Mouse (Mus musculus) left cerebral cortex, adult 11 months (tissue): ENCODE results near the gene Tmem235.
A peak's percentile ranks its signal among the peaks of the same experiment; 100 is the strongest.
"Not testable (repeated sequence)": the region's sequence is repeated elsewhere in the genome, so short reads cannot be mapped to it uniquely, and the experiment has no call there.

ENCODE experiments used
- DNase-seq: peaks from one replicate; pipeline ENCODE4 v3.0.0; 2022; ENCODE audit warnings: low spot score

The Tmem235 gene

GRCm38 (mm10) chr11:117860601-117861000 is at the start of gene Tmem235:
Gene Tmem235, plus strand, starts transcription at chr11:117860752.
- DNase-seq = no peak

- DNase-seq = no peak
Observed at GRCm38 (mm10) chr11:117813867-117814266, 46.7 kb upstream of the Tmem235 start.

GRCm38 (mm10) chr11:117814704-117815366 is 45.7 kb upstream of the Tmem235 start:
- DNase-seq = no peak

DNA sequence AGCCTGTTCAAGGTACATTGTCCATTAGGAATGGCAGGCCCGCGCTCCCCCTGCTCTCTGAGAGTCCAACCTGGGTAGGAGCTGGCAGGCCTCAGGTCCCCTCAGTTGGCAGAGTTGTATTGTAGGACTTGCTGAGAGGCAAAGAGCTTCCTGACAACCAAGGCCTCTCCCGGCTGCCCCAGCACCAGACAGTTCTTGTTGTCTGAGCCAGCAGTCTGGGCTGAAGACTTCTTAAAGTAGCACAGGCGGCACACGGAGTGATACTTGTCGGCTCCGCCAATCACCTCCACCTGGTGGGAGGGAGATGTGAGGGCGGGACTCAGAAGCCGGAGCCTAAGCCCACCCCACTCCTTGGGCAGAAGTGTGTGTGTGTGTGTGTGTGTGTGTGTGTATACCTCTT is 44.7 kb upstream of the Tmem235 start:
- DNase-seq = not testable (repeated sequence)

- no peak for DNase-seq
Observed at GRCm38 (mm10) chr11:117816389-117816996, 44.1 kb upstream of the Tmem235 start.

- DNase-seq = no peak
Observed at GRCm38 (mm10) chr11:117819095-117819494, 41.5 kb upstream of the Tmem235 start.

DNA sequence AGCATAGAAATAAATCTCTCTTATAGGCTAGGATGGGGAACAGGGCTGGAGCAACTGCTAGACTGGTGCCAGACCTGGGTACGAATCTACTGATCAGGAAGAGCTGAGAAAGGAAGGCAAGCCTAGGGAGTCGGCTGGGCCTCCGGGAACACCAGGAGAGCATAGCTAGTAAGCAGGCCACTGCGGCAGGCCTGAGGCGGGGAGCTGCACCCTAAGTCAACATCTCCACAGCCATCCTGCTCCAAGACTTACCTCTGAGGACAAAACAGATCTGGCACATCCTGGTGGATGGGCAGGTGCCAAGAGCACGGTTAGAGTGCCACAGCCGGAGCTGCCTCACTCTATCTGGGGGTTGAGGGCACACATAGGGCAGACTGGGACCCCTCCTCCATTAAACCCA is 40.4 kb upstream of the Tmem235 start:
- DNase-seq = no peak

DNA sequence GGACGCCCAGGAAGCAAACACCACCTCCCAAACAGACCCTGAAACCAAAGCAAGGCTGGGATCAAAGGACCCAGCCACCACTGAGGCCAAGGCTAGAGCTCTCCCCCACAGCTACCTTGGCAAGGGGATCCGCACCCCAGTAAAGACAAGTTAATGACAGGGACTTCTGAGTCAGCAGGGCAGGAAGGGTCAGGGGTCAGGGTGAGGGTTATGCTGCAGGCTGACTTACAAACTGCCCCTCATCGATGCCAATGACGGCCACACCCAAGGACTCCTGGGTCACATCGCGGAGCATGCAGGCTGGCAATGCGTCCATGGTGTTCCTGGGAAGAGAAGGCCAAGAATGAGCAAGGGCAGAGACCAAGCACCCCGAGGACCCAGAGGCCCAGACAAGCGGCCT is 38.7 kb upstream of the Tmem235 start:
- no peak for DNase-seq

GRCm38 (mm10) chr11:117822728-117823241 is 37.8 kb upstream of the Tmem235 start:
- no peak for DNase-seq

- DNase-seq = no peak
Observed at GRCm38 (mm10) chr11:117823411-117823810, 37.1 kb upstream of the Tmem235 start.

- DNase-seq = peak; percentile 47
Observed at GRCm38 (mm10) chr11:117824060-117824969, 36.2 kb upstream of the Tmem235 start.

- DNase-seq = no peak
Observed at GRCm38 (mm10) chr11:117825333-117826101, 35.0 kb upstream of the Tmem235 start, which contains the start of the genes Afmid and Tk1. Gene Afmid, plus strand, starts transcription at chr11:117825924. Gene Tk1, minus strand, starts transcription at chr11:117826092.

DNA sequence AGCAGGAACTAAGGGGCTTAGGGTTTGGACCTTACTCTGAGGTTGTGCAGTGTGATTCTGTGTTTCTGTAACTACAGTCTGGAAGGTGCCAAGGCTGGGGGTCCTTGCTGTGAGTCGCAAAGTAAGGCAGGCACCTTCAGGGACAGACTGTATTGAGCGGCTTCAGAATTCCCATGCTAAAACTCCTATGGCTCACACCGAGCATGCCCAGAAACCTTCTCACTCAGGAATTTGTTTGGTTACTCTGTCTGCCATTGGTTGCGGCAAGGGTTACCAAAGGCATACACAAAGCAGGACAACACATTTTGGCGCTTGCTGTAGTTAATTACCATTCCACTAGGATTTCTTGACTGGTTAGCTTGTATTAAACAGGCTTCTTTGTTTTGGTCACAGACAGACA is 34.4 kb upstream of the Tmem235 start:
- DNase-seq = no peak

DNA sequence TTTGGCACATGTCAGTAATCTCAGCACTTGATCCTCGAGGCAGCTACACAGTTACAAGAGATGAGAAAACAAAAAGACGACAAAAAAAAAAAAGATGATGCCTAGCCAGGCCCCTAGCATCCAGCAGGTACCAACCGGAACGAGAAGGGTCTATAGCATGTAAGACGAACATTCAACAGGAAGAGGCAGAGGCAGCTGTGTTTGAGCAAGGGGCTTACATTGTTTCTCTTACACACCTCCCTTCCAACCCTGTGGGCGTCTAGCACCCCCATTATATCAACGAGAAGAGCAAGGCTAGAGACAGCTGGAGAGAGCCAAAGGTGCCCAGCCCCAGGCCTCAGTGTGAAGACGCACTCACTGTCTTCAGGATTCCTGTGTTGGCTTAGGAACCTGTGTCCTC is 33.6 kb upstream of the Tmem235 start:
- DNase-seq = no peak

DNA sequence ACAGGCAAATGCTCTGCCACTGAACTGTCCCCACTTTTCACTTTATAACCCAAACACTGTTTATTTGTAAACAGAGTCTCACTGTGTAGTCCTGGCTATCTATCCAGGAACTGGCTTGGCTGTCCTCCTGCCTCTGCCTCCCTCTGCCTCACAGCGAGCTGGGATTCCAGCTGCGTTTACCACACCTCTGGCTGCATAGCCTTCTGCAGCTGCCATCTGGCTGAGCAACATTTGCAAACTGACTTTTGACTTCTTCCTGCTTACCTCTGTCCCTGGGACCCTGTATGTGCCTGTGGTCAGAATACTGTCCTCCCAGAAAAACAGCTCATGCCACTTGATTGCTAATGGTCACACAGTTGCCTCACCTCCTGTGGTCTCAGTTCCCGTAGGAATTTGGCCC is 33.2 kb upstream of the Tmem235 start:
- no peak for DNase-seq

GRCm38 (mm10) chr11:117828149-117828887 is 32.2 kb upstream of the Tmem235 start:
- DNase-seq = no peak

DNA sequence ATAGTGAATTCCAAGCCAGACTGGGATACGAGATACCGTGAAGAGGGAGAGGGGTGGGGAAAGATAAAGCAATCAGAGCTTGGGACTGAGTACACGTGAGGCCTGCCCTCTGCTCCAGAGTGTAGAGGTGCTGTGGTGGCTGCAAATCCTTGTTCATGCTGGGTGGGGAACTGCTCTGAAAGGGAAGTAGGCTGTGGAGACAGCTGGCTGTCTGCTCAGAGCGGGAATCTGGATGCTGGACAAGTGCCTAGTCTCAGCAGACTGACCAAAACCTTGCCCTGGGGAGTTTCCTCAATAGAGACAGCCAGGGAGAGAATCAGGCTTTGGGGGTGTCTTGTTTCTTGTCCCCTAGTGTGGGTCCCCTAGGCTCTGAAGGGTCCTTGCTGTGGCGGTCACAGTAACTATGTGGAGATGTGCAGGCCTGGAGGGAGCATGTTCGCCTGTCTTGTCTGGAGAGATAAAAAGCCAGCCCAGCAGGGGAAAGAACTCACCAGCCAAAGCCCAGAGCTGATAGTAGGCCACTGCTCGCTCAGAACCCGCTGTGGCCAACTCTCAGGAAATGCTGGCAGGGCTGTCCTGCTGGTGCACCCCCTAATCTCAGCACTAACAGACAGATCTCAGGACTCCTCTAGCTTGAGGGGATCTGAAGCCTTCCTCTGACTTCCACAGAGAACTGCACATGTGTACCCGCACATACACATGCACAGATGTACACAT is 31.5 kb upstream of the Tmem235 start:
- no peak for DNase-seq

DNA sequence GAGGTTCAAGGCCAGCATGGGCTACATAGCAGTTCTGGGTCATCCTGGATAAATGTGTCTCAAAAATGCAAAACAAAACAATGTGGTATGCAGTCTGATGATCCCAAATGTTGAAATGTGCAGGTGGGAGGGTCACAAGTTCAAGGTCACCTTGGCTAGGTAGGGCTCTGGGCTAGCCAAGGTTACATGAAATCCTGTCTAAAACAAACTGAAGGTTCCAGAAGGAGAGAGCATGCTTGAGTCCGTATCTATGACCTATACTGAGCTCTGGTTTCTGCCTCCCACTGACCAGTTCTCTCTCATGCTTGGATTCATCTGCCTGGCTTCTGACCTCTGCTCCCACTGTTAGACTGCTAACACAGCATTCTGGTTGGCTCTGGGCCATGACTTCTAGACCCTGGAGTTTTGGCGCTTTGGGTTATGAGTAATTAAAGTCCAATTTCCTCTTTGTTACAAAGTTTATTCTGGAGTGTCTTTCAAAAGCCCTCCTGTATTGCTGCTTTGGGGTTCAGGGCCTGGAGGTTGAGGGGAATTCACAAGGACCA is 30.8 kb upstream of the Tmem235 start:
- DNase-seq = no peak

DNA sequence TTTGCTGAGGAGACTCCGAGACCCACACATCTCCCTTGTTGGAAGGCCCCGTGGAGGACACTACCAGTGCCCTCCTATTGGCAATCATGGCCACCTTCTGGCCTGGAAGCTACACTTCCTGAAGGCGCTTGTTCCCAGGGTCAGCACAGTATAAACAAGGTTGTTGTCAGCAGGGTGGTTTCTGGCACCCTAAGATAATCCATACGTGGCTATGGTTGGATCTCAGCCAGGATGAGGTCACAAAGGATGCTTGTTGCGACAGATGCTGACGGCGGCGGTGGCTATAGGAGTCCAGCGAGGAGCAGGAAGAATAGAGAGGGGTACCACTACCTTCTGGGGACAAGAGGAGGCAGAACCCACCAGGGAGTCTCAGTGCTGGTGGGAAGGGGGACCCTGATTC is 30.2 kb upstream of the Tmem235 start:
- DNase-seq = no peak
